Mouse (Mus musculus) neural tube, embryonic 13.5 days (tissue): Measurements from ENCODE around the gene Cux2. TPM values are rescaled to one million over a fixed set of nuclear protein-coding genes. Genes with fewer than 3 reads are reported as not detected.

Experiments
- ATAC-seq: fragments of 200-750 bp; cut with Nextera tagmentation; 2 replicates; pipeline ENCODE4 v1.8.0; 2017; ENCODE audit warnings: low read depth, mild to moderate bottlenecking, moderate TSS enrichment, moderate library complexity
- H3K27ac ChIP-seq: fragments of 300-500 bp; sonication (generic); replicated peaks from 2 replicates; pipeline ENCODE4 v1.5.1; 2015; ENCODE audit warnings: moderate library complexity, mild to moderate bottlenecking, inconsistent platforms
- H3K27me3 ChIP-seq: fragments of 300-500 bp; sonication (generic); 2 replicates; pipeline ENCODE4 v1.6.1; 2015; ENCODE audit warnings: mild to moderate bottlenecking, inconsistent platforms
- H3K36me3 ChIP-seq: fragments of 300-500 bp; sonication (generic); 2 replicates; pipeline ENCODE4 v1.6.1; 2015; ENCODE audit warnings: mild to moderate bottlenecking, inconsistent platforms
- H3K4me1 ChIP-seq: fragments of 300-500 bp; sonication (generic); replicated peaks from 2 replicates; pipeline ENCODE4 v1.6.1; 2015; ENCODE audit warnings: inconsistent platforms
- H3K4me2 ChIP-seq: fragments of 300-500 bp; sonication (generic); 2 replicates; pipeline ENCODE4 v1.6.1; 2015; ENCODE audit warnings: inconsistent platforms, mild to moderate bottlenecking, moderate library complexity
- H3K4me3 ChIP-seq: fragments of 300-500 bp; sonication (generic); 2 replicates; pipeline ENCODE4 v1.5.1; 2015; ENCODE audit warnings: mild to moderate bottlenecking, inconsistent platforms
- H3K9ac ChIP-seq: fragments of 300-500 bp; sonication (generic); 2 replicates; pipeline ENCODE4 v1.6.1; 2015; ENCODE audit warnings: moderate library complexity, mild to moderate bottlenecking, inconsistent platforms
- H3K9me3 ChIP-seq: fragments of 300-500 bp; sonication (generic); 2 replicates; pipeline ENCODE4 v1.6.1; 2016; ENCODE audit warnings: inconsistent platforms
- WGBS: fragments of 180-500 bp; shearing (Covaris S2); methylation state at CpG from one replicate; pipeline ENCODE4 v1.1.7; 2015; 5-methylcytosine and 5-hydroxymethylcytosine counted together
- polyA plus RNA-seq: library from polyadenylated mRNA; unstranded; fragments of >200 nt; fragmentation: Nextera tagmentation; extraction: Ambion mirVana; gene quantifications from 2 replicates; pipeline ENCODE4 v1.2.1, GENCODE M21; 2015

The Cux2 gene
- polyA plus RNA-seq, 1 experiment from 2014 or later, result 28.5 TPM

- 0 out of 2 replicates have a peak, but pooled peaks cover 24% of the 10 kb centered on the region for H3K4me1 ChIP-seq
- no peak overlapping the region for H3K9ac ChIP-seq
- no peak for ATAC-seq
- WGBS, result 91% methylated on average over 4 of the region's 4 CpGs
- H3K27ac ChIP-seq, result no peak overlapping the region
- no peaks in the 10 kb centered on the region for H3K27me3 ChIP-seq
- H3K36me3 ChIP-seq, result peaks cover 70% of the 10 kb centered on the region
- no peak overlapping the region for H3K4me3 ChIP-seq
- no peak overlapping the region for H3K4me2 ChIP-seq
- H3K9me3 ChIP-seq, result no peaks in the 10 kb centered on the region
Measured at GRCm38 (mm10) chr5:121818862-121819261, 231.0 kb downstream of the Cux2 start.

DNA sequence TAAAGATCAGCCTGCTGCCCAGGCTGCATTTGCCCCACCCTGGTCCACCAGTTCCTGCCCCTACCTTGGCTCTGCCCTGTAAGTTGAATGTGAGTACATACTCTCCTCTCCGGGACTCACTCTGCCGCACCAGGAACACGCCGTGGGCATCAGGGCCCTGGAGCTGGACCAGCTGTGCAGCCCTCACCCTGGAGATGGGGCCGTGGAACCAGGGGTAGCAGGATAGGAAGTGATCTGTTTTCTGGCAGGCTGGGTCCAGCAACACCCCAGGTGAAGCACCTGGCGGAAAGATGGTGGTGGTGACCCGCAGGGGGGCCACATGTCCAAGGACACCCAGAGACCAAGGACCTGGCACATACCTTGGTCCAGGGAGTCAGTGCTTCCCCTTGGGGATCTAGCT is 231.5 kb downstream of the Cux2 start:
- no peaks in the 10 kb centered on the region for H3K9me3 ChIP-seq
- no peak overlapping the region for H3K4me2 ChIP-seq
- H3K27ac ChIP-seq, result no peak overlapping the region
- ATAC-seq, result no peak
- 94% methylated on average over 7 of the region's 7 CpGs for WGBS
- no peaks in the 10 kb centered on the region for H3K27me3 ChIP-seq
- no peak overlapping the region for H3K9ac ChIP-seq
- 0 out of 2 replicates have a peak, but pooled peaks cover 23% of the 10 kb centered on the region for H3K4me1 ChIP-seq
- peaks cover 75% of the 10 kb centered on the region for H3K36me3 ChIP-seq
- H3K4me3 ChIP-seq, result no peak overlapping the region

DNA sequence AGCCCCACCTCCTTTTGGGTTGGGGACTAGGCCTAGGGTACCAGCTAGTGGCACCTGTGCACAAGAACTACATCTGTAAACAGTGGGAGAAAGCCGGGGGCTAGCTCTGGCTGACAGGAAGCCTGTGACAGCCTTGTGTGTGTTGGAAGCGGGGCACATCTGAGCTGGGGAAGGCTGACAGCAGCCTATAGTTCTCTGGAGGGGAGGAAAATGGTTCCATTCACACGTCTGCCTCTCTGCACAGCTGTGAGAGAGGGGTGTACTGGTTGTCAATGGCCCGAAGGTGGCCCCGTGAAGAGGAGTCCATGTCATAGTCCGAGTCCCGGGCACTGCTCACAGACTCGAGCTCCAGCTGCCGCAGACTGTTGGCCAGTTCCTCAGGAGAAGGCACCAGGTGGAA is 232.4 kb downstream of the Cux2 start:
- Histone ChIP-seq H3K36me3 (peaks cover 83% of the 10 kb centered on the region), H3K27me3 (no peaks in the 10 kb centered on the region), H3K4me2 (no peak overlapping the region), H3K4me1 (0 out of 2 replicates have a peak, but pooled peaks cover 16% of the 10 kb centered on the region), H3K4me3 (no peak overlapping the region), H3K27ac (no peak overlapping the region), H3K9me3 (no peaks in the 10 kb centered on the region), H3K9ac (no peak overlapping the region)
- ATAC-seq, result no peak
- WGBS, result 94% methylated on average over 9 of the region's 9 CpGs

DNA sequence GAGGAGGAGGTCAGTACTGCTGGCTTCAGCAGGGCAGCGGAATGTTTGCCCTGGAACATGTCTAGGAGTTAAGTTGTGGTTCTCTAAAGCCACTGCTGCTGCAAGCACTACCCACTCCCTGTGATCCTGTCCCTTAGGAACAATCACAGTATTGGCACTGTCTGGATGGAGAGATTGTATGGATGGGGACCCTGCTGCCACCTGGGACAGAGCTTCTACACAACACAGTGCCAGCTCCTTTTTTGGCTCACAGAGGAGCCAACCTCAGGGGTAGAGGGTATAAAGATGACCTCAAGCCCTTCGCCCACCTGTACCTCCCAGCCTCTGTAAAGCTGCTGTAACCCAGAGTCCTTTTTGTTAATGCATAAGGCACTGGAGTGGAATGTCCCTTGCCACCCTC is 233.3 kb downstream of the Cux2 start:
- 98% methylated on average over 2 of the region's 2 CpGs for WGBS
- Histone ChIP-seq H3K9me3 (no peaks in the 10 kb centered on the region), H3K4me3 (no peak overlapping the region)

GRCm38 (mm10) chr5:121815867-121816380 is 234.0 kb downstream of the Cux2 start:
- Histone ChIP-seq H3K27me3 (no peaks in the 10 kb centered on the region), H3K27ac (no peak overlapping the region), H3K4me3 (no peak overlapping the region), H3K9me3 (no peaks in the 10 kb centered on the region), H3K9ac (no peak overlapping the region), H3K36me3 (peaks cover 97% of the 10 kb centered on the region), H3K4me2 (no peak overlapping the region), H3K4me1 (0 out of 2 replicates have a peak, but pooled peaks cover 8% of the 10 kb centered on the region)
- WGBS, result 96% methylated on average over 8 of the region's 8 CpGs
- ATAC-seq, result no peak

More for the DNA sequence above, 233.3 kb downstream of the Cux2 start:
- Histone ChIP-seq H3K4me2 (no peak overlapping the region), H3K27ac (no peak overlapping the region), H3K27me3 (no peaks in the 10 kb centered on the region), H3K4me1 (0 out of 2 replicates have a peak, but pooled peaks cover 12% of the 10 kb centered on the region), H3K9ac (no peak overlapping the region), H3K36me3 (peaks cover 93% of the 10 kb centered on the region)
- no peak for ATAC-seq

- no peak overlapping the region for H3K4me2 ChIP-seq
- WGBS, result 79% methylated on average over 3 of the region's 3 CpGs
- H3K9ac ChIP-seq, result no peak overlapping the region
- no peaks in the 10 kb centered on the region for H3K27me3 ChIP-seq
- no peak for ATAC-seq
- H3K4me1 ChIP-seq, result 0 out of 2 replicates have a peak, but pooled peaks cover 3% of the 10 kb centered on the region
- peaks cover 95% of the 10 kb centered on the region for H3K36me3 ChIP-seq
- H3K9me3 ChIP-seq, result no peaks in the 10 kb centered on the region
- no peak overlapping the region for H3K27ac ChIP-seq
- no peak overlapping the region for H3K4me3 ChIP-seq
Measured at GRCm38 (mm10) chr5:121815067-121815466, 234.8 kb downstream of the Cux2 start.

- 0 out of 2 replicates have a peak, but pooled peaks cover 3% of the 10 kb centered on the region for H3K4me1 ChIP-seq
- no peak overlapping the region for H3K9ac ChIP-seq
- H3K27ac ChIP-seq, result no peak overlapping the region
- no peak overlapping the region for H3K4me3 ChIP-seq
- no peak for ATAC-seq
- H3K27me3 ChIP-seq, result no peaks in the 10 kb centered on the region
- 95% methylated on average over 10 of the region's 10 CpGs for WGBS
- H3K9me3 ChIP-seq, result no peaks in the 10 kb centered on the region
- H3K4me2 ChIP-seq, result no peak overlapping the region
- H3K36me3 ChIP-seq, result peaks cover 87% of the 10 kb centered on the region
Measured at GRCm38 (mm10) chr5:121813744-121814143, 236.2 kb downstream of the Cux2 start.

GRCm38 (mm10) chr5:121812526-121813243 is 237.2 kb downstream of the Cux2 start:
- H3K4me1 ChIP-seq, result peaks cover 4% of the 10 kb centered on the region; the same call in 1 of the 2 replicates
- H3K9me3 ChIP-seq, result no peaks in the 10 kb centered on the region
- H3K27me3 ChIP-seq, result no peaks in the 10 kb centered on the region
- H3K4me3 ChIP-seq, result no peak overlapping the region
- 91% methylated on average over 7 of the region's 7 CpGs for WGBS
- H3K4me2 ChIP-seq, result no peak overlapping the region
- H3K27ac ChIP-seq, result no peak overlapping the region
- ATAC-seq, result no peak
- H3K9ac ChIP-seq, result no peak overlapping the region
- H3K36me3 ChIP-seq, result peaks cover 81% of the 10 kb centered on the region

DNA sequence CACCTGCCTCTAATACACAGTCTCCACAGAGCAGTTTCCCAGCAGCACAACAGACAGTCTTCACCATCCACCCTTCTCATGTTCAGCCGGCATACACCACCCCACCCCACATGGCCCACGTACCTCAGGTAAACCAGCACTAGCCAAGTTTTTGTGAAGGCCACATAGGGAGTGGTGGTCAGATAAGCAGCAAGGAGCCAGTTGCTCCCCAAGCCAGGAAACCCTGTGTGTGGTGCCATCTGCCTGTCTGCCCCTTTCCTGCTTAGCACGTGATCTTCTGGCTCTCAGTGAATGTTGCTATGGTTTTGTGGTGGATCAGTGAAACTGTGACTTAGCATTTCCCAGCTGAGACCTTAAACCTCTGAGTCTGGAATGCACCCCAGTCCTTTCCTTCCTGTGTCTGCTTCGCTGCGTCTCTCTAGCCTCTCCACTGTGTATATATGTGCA is 238.4 kb downstream of the Cux2 start:
- H3K4me2 ChIP-seq, result no peak overlapping the region
- H3K27ac ChIP-seq, result no peak overlapping the region
- peaks cover 70% of the 10 kb centered on the region for H3K36me3 ChIP-seq
- H3K4me3 ChIP-seq, result no peak overlapping the region
- H3K9me3 ChIP-seq, result no peaks in the 10 kb centered on the region
- no peaks in the 10 kb centered on the region for H3K27me3 ChIP-seq
- no peak overlapping the region for H3K9ac ChIP-seq
- peaks cover 10% of the 10 kb centered on the region; the same call in 1 of the 2 replicates for H3K4me1 ChIP-seq
- ATAC-seq, result no peak
- WGBS, result 83% methylated on average over 5 of the region's 5 CpGs

DNA sequence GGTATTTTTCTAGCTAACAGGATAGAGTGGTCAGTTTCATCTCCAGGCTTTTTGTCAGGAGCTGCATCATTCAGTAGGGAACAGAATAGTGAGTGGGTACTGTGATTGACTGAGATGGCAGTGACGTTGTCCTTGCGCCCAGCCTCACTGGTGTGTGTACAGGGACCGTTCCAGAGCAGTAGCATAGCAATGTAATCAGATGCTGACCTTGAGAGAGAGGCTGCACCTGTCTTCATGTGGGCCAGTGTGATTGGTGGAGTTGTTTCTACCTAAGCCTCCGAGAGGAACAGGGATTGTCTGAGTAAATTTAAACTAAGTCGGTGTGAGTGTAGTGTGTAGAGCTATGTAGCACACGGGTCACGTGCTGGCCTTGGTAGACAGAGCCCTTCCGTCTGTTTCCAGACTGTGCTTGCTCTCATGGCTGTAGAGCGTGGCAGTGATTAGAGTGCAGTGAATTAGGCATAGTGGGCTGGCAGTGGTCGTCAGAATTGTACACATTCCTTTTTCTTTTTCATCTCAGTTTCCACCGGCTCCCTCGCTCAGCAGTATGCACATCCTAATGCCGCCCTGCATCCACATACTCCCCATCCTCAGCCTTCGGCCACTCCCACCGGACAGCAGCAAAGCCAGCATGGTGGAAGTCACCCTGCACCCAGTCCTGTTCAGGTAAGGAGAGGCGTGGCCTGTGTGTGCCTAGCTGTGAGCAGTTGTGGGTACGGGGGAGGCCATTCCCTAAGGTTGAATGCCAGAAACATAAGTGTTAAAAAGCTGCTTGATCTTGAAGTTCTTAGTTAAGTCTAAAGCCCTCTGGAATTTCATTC is 239.4 kb downstream of the Cux2 start:
- H3K9me3 ChIP-seq, result no peaks in the 10 kb centered on the region
- peaks cover 10% of the 10 kb centered on the region; the same call in 1 of the 2 replicates for H3K4me1 ChIP-seq
- 91% methylated on average over 17 of the region's 17 CpGs for WGBS
- no peak overlapping the region for H3K4me2 ChIP-seq
- H3K36me3 ChIP-seq, result peaks cover 65% of the 10 kb centered on the region
- H3K9ac ChIP-seq, result no peak overlapping the region
- H3K27ac ChIP-seq, result no peak overlapping the region
- H3K27me3 ChIP-seq, result no peaks in the 10 kb centered on the region
- ATAC-seq, result no peak
- H3K4me3 ChIP-seq, result no peak overlapping the region

GRCm38 (mm10) chr5:121809667-121810224 is 240.2 kb downstream of the Cux2 start:
- H3K4me2 ChIP-seq, result no peak overlapping the region
- peaks cover 10% of the 10 kb centered on the region; the same call in 1 of the 2 replicates for H3K4me1 ChIP-seq
- no peak for ATAC-seq
- no peaks in the 10 kb centered on the region for H3K9me3 ChIP-seq
- WGBS, result 76% methylated on average over 5 of the region's 5 CpGs
- H3K36me3 ChIP-seq, result peaks cover 63% of the 10 kb centered on the region
- H3K27me3 ChIP-seq, result no peaks in the 10 kb centered on the region
- no peak overlapping the region for H3K27ac ChIP-seq
- no peak overlapping the region for H3K9ac ChIP-seq
- no peak overlapping the region for H3K4me3 ChIP-seq

DNA sequence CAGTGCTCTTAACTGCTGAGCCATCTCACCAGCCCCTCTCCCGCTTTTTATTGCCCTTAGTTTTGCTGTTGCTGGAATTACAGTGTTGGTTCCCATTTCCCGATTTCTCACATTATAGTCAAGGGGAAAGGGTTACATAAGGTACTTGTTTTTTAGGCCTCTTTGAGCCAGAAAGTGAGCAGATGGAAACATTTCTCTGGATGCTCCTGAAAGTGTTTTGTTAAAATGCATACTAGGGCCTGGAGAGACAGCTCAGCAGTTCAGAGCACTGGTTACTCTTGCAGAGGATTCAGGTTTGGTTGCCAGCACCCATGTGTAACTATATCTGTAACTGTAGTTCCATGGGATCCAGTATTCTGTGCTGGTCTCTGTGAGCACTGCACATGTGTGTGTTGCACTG is 241.7 kb downstream of the Cux2 start:
- Histone ChIP-seq H3K4me2 (no peak overlapping the region), H3K9me3 (no peaks in the 10 kb centered on the region), H3K27ac (no peak overlapping the region), H3K9ac (no peak overlapping the region), H3K4me1 (peaks cover 10% of the 10 kb centered on the region; the same call in 1 of the 2 replicates), H3K4me3 (no peak overlapping the region), H3K27me3 (no peaks in the 10 kb centered on the region), H3K36me3 (peaks cover 59% of the 10 kb centered on the region)
- WGBS, result 84% methylated on average over 2 of the region's 2 CpGs
- no peak for ATAC-seq
